Mouse (Mus musculus) testis, adult 2 months (tissue): ENCODE data around the gene Lrch3. TPM values are rescaled to one million over a fixed set of nuclear protein-coding genes. Genes with fewer than 3 reads are reported as not detected.
A peak's percentile ranks its signal among the peaks of the same experiment; 100 is the strongest.
"Not testable (repeated sequence)": the region's sequence is repeated elsewhere in the genome, so short reads cannot be mapped to it uniquely, and the experiment has no call there.

Source experiments
- H3K27ac ChIP-seq: fragments of 200-500 bp; 2 replicates; pipeline ENCODE4 v1.5.1; 2012; ENCODE audit warnings: low read depth, low read length; ENCODE audit not compliant: control insufficient read depth, insufficient read depth
- H3K27me3 ChIP-seq: fragments of 200-500 bp; 2 replicates; pipeline ENCODE4 v1.6.1; 2012; ENCODE audit warnings: mild to moderate bottlenecking, low read length, moderate library complexity; ENCODE audit not compliant: control insufficient read depth, insufficient read depth
- H3K36me3 ChIP-seq: fragments of 200-500 bp; 2 replicates; pipeline ENCODE4 v1.6.1; 2012; ENCODE audit warnings: mild to moderate bottlenecking, low read length; ENCODE audit not compliant: control insufficient read depth, insufficient read depth
- H3K4me1 ChIP-seq: fragments of 200-500 bp; 2 replicates; pipeline ENCODE4 v1.6.1; 2012; ENCODE audit warnings: low read length; ENCODE audit not compliant: control insufficient read depth, insufficient read depth
- H3K4me3 ChIP-seq: fragments of 200-500 bp; 2 replicates; pipeline ENCODE4 v1.5.1; 2012; ENCODE audit warnings: low read depth, mild to moderate bottlenecking, low read length, moderate library complexity, mixed read lengths; ENCODE audit not compliant: control insufficient read depth
- CTCF ChIP-seq: fragments of 200-500 bp; IDR thresholded peaks from 2 replicates; pipeline ENCODE4 v1.5.1; 2012; ENCODE audit warnings: low read depth, mild to moderate bottlenecking, inconsistent platforms, low read length, moderate library complexity; ENCODE audit not compliant: control insufficient read depth, insufficient read depth, insufficient replicate concordance
- POLR2A ChIP-seq: fragments of 200-500 bp; IDR thresholded peaks from 2 replicates; pipeline ENCODE4 v1.6.1; 2012; ENCODE audit warnings: low read depth, mild to moderate bottlenecking, inconsistent platforms, low read length, moderate library complexity; ENCODE audit not compliant: control insufficient read depth
- polyA plus RNA-seq: library from polyadenylated mRNA; depleted of rRNA; stranded (reverse); fragments of >200 nt; gene quantifications from 2 replicates; pipeline ENCODE4 v1.2.3, GENCODE M21; 2012

Lrch3 gene
- polyA plus RNA-seq, 1 experiment: 15.4 TPM

GRCm38 (mm10) chr16:33056095-33056785 lies 142.3 kb downstream of the Lrch3 start, which contains the start of the genes Iqcg and Rpl35a:
TSS of gene Iqcg (minus strand) at chr16:33056218.
TSS of gene Rpl35a (plus strand) at chr16:33056453.
- TF ChIP-seq POLR2A: peak; percentile 92
- TF ChIP-seq CTCF: no peak
- peak within 1 kb of the TSS; percentile 96 for H3K27ac ChIP-seq

GRCm38 (mm10) chr16:33056786-33057185 lies 142.9 kb downstream of the Lrch3 start:
- Histone ChIP-seq H3K27me3 (no peaks in the 10 kb centered on the region), H3K36me3 (peaks cover 6% of the 10 kb centered on the region), H3K4me3 (peak overlapping the region; percentile 94), H3K27ac (peak overlapping the region; percentile 96), H3K4me1 (peaks cover 4% of the 10 kb centered on the region)
- TF ChIP-seq POLR2A: no peak
- TF ChIP-seq CTCF: no peak

More at GRCm38 (mm10) chr16:33056095-33056785, 142.3 kb downstream of the Lrch3 start, which contains the start of the genes Iqcg and Rpl35a:
- H3K36me3 ChIP-seq: peaks cover 6% of the 10 kb centered on the region
- H3K4me3 ChIP-seq: peak within 1 kb of the TSS; percentile 94
- no peaks in the 10 kb centered on the region for H3K27me3 ChIP-seq
- peaks cover 4% of the 10 kb centered on the region for H3K4me1 ChIP-seq

GRCm38 (mm10) chr16:33058033-33058432 lies 144.1 kb downstream of the Lrch3 start:
- Histone ChIP-seq H3K27me3 (no peaks in the 10 kb centered on the region), H3K4me3 (peak overlapping the region; percentile 41), H3K36me3 (peaks cover 4% of the 10 kb centered on the region), H3K27ac (no peak overlapping the region), H3K4me1 (peaks cover 4% of the 10 kb centered on the region)
- no peak for TF ChIP-seq CTCF
- TF ChIP-seq POLR2A: no peak

DNA sequence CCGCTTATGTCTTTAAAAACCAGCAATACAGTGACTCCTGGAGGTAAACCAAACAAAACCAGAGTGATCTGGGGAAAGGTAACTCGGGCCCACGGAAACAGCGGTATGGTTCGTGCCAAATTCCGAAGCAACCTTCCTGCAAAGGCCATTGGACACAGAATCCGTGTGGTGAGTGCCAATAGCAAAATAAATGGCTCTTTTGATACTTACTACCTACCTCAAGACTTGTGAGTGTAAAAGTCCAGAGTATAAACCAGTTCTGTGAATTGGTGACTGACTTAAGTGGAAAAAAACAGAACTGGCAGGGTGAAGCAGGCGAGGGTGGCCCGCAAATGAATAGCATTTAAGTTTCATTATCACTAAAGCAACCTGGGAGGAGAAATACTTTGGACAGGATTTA lies 144.8 kb downstream of the Lrch3 start:
- H3K4me3 ChIP-seq, H3K36me3 ChIP-seq, H3K27me3 ChIP-seq, H3K27ac ChIP-seq, H3K4me1 ChIP-seq: not testable (repeated sequence)

DNA sequence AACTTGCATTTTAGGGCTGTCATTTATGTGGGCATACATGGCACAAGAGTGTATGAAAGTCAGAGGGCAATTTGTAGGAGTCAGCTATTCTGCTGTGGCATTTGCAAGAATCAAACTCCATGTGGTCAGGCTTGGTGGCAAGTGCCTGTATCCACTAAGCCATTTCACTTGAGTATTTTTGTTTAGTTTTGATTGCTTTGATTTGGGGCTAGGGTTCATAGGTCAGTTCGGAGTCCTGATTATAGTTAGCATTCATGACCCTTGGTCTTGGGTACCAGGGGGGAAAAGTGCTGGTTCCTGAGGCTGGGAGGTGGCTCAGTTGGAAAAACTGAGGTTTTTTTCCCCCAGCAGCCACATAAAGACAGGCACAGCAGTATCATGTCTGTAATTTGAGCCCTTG lies 145.6 kb downstream of the Lrch3 start:
- Histone ChIP-seq H3K36me3 (peaks cover 3% of the 10 kb centered on the region), H3K27me3 (no peaks in the 10 kb centered on the region), H3K27ac (no peak overlapping the region), H3K4me1 (peaks cover 4% of the 10 kb centered on the region), H3K4me3 (no peak overlapping the region)
- no peak for TF ChIP-seq POLR2A
- no peak for TF ChIP-seq CTCF

- H3K36me3 ChIP-seq: peaks cover 3% of the 10 kb centered on the region
- peaks cover 4% of the 10 kb centered on the region for H3K4me1 ChIP-seq
- no peak overlapping the region for H3K4me3 ChIP-seq
- H3K27me3 ChIP-seq: no peaks in the 10 kb centered on the region
- no peak overlapping the region for H3K27ac ChIP-seq
- TF ChIP-seq CTCF: no peak
- no peak for TF ChIP-seq POLR2A
Measured at GRCm38 (mm10) chr16:33060926-33061325, 147.0 kb downstream of the Lrch3 start.

- H3K4me3 ChIP-seq: peak overlapping the region; percentile 87; the same call in 1 of the 2 replicates
- peak overlapping the region; percentile 82 for H3K27ac ChIP-seq
- peaks cover 3% of the 10 kb centered on the region for H3K36me3 ChIP-seq
- TF ChIP-seq POLR2A (no peak), CTCF (no peak)
- no peaks in the 10 kb centered on the region for H3K27me3 ChIP-seq
- H3K4me1 ChIP-seq: peaks cover 4% of the 10 kb centered on the region
Measured at GRCm38 (mm10) chr16:33061400-33061799, 147.5 kb downstream of the Lrch3 start.
